Mouse (Mus musculus): ENCODE measurements around the gene Bend6. TPM values are rescaled to one million over a fixed set of nuclear protein-coding genes. Genes with fewer than 3 reads are reported as not detected.

The Bend6 gene
- 0.66 to 3.3 TPM (median 1.6 TPM) in 4 replicates for total RNA-seq (2023)

DNA sequence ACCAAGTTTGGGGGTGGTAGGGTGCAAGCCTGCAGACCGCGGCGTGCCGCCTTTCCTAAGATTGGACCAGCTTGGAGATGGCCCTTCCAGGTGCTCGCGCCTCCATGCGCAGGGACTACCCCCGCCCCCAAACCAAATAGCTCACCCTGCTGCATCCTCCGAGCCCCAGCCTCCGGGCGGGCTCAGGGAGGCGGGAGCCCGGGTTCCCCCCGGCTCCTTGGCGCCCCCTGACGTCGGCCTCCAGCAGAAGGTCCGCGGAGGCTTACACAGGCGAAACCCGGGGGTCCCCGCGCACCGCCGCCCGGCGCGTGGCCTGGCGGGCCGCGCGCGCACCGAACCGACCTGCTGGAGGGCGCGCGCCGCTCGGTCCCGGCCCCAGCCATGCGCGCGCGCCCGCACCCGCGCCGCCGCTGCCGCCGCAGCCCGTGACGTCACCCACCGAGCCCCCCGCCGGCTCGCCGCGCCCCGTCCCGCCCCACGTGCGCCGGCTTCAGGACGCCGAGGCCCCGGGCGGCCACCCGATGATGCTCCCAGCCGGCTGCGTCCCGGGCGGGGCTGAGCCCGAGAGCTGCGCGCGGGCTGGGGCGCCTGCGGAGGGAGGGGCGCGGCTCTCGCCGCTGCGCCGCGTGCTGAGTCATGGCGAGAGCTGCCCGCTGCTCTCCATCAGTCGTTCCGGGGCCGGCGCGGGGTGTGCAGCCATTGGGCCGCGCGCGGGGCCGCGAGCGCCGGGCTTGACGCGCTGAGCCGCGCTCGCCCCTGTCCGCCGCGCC is at the start of gene Bend6:
TSS of gene Bend6 (minus strand) at position 396 of the 770 bp plus-strand sequence.

DNA sequence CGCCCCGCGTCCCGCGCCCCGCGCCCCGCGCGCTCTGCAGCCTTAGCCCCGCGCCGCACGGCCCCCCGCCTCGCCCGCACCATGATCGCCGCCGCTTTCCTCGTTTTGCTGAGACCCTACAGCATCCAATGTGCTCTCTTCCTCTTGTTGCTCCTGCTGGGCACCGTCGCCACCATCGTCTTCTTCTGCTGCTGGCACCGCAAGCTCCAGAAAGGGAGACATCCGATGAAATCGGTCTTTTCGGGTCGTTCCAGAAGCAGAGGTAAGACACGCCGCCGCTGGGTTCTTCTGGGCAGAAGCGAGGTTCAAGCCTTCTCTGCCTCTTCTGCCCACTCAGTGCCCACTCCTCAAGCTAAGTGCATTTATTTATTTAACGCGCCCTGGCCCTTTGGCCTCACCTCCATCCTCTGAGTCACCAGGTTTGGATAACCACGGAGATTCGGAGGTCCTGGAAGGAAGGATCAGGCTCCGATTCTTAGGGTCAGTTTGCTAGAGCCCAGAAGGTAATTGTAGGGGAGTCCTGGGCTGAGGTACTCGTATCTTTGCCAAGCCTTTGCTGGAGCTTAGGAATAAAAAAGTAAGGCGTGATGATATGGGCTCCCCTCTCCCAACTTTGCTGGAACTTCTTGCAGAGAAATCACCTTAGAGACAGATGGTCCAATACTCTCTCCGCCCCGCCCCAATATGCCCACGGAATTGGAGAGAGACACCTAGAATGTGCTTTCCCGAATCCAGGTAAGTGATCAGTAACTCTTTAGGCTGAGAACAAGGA is 761 bp upstream of the Bend6 start, which contains the start of gene Dst:
TSS of gene Dst (plus strand) at position 35 of the 772 bp plus-strand sequence.

DNA sequence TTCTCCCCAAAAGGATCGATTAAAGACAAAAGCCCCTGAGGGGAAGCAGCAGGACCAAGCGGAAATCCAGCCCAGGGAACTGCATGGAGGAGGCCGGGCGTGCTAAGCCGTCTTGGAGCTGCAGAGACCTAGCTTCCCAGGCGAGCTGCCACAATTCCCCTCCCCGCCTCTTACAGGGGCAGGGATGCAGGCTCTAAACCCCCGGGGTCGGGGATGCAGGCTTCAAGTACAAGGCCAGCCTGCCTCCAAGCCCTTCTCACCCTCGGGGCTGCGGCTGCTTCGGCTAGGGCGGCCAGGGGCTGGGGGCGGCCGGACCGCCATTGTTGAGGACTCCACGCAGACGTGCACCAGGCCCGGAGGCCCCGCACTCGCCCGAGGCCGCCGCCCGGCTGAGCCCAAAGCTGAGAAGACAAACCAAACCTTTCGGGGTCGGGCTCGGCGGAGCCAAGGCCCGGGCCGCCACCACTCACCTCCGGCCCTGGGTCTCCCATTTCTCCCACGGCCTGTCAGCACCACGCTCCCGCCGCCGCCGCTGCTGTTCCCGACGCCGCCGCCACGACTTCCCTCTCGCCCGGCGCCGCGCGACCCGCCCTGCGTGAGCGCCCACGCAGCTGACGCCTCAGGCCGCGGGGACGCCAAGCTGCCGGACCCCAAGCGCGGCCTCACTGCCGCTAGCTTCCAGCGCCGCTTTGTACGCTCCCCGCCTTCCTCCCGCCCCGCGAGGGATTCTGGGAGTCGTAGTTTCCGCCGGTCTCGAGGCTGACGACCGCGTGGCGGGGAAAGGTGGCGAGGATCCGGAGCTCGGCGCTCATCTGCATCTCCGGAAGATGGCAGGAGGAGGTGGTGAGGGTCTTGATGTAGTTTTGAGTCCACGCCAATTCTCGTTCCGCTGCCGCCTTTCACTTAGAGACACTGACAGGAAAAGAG is 93.5 kb downstream of the Bend6 start, which contains the start of gene Zfp451:
TSS of gene Zfp451 (minus strand) at position 728 of the 927 bp plus-strand sequence.

Other genes with a start within 250 kb of the Bend6 start
- 13.3 to 16.9 TPM (median 14.2 TPM) in 4 replicates for gene Prim2, start 238.0 kb downstream of the Bend6 start, total RNA-seq (2023)
- gene Rab23, start 187.9 kb downstream of the Bend6 start, total RNA-seq (2023) = 4.8 to 7.3 TPM (median 6.2 TPM) in 4 replicates
- 1.3 to 3.2 TPM (median 1.9 TPM) in 4 replicates for gene Bag2, start 150.0 kb downstream of the Bend6 start, total RNA-seq (2023)
- 29.2 to 42.3 TPM (median 38.7 TPM) in 4 replicates for gene Zfp451, start 93.2 kb downstream of the Bend6 start, total RNA-seq (2023)
- gene Dst, start 409 bp upstream of the Bend6 start, total RNA-seq (2023) = 2.3 to 3.3 TPM (median 2.6 TPM) in 4 replicates

All from B cell, adult 62 days (primary cell).